Mouse (Mus musculus) left cerebral cortex, adult 8-10 months (tissue): ENCODE data around the gene Brinp2. TPM values are rescaled to one million over a fixed set of nuclear protein-coding genes. Genes with fewer than 3 reads are reported as not detected.

ENCODE experiments used
- DNase-seq, 2 experiments: peaks; one replicate each; pipeline ENCODE4 v3.0.0; 2022; ENCODE audit warnings: low spot score in 2 of 2
- total RNA-seq, 4 experiments: library from RNA; stranded (reverse); gene quantifications; 2 replicates each; pipeline ENCODE4 v1.2.4; 2022

Gene Brinp2
- 10 to 100 TPM; 86.1 to 91.4 (median 88.8) TPM for total RNA-seq

- DNase-seq = peak; percentile 86 to 94
These were observed at the start of gene Brinp2 for GRCm38 (mm10) chr1:158356051-158356461. Gene Brinp2, minus strand, starts transcription at chr1:158356326.

GRCm38 (mm10) chr1:158400898-158401297 lies 44.8 kb upstream of the Brinp2 start:
- DNase-seq = no peak

GRCm38 (mm10) chr1:158397058-158397457 lies 40.9 kb upstream of the Brinp2 start:
- DNase-seq = no peak

DNA sequence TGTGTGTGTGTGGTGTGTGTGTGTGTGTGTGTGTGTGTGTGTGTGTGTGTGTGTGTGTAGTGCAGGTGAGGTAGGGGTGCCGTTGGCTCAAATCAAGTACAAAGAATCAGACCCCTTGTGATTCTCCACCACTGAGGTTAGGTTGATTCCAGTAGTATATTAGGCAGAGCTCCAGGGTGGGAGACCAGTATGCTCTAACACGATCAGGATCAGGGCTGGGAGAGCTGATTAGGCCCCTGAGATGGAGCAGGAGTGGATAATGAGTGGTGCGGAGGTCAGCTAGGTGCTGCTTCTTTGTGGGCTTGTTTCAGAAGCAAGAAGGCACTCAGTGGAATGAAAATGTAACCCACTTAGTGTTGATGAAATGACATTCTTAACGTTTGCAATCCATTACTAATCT lies 34.6 kb upstream of the Brinp2 start:
- DNase-seq = no peak

- DNase-seq = no peak
These were observed 32.9 kb upstream of the Brinp2 start for GRCm38 (mm10) chr1:158388995-158389394.

DNA sequence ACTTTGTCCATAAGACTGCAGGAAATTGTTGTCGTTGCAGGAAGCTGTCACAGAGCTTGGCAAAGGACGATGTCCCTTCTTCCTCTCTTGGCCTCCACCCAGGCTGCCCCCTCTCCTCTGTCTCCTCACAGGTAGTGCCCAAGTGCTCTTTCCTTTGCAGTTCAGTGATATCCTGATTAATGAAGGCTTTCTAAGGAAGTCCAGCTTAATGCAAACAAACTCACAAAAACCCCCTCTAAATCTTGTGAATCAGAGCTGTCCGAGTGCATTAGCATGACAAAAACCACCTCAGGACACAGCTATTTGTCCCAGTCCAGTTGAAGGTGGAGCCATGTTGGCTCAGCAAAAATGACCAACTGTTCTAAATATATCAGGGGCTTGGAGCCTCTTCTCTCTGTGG lies 30.7 kb upstream of the Brinp2 start:
- no peak for DNase-seq

DNA sequence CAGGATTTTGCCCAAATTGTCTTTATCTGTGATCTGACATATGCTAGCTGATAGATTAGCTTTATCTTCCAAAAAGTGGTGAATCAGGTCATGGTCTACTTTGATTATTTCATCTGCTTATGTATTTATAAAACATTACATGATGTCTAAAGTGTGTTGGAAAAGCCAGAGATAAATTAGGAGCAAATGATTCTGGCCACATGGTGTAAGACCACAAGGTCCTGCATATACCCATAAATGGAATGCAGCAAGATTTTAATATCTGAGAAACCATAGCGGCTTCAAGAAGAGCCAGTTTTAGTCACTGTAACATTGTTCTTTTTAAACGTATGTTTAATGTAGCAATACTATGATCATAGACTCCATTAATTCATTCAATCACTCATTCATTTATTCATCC lies 29.2 kb upstream of the Brinp2 start:
- DNase-seq = no peak

GRCm38 (mm10) chr1:158383210-158383609 lies 27.1 kb upstream of the Brinp2 start:
- no peak for DNase-seq

- no peak for DNase-seq
These were observed 26.2 kb upstream of the Brinp2 start for GRCm38 (mm10) chr1:158382277-158382676.

- DNase-seq = no peak
These were observed 8.3 kb upstream of the Brinp2 start for GRCm38 (mm10) chr1:158364461-158364860.

- peak in 1 of 2 experiments; percentile 61 for DNase-seq
These were observed 6.4 kb upstream of the Brinp2 start for GRCm38 (mm10) chr1:158362292-158363101.

DNA sequence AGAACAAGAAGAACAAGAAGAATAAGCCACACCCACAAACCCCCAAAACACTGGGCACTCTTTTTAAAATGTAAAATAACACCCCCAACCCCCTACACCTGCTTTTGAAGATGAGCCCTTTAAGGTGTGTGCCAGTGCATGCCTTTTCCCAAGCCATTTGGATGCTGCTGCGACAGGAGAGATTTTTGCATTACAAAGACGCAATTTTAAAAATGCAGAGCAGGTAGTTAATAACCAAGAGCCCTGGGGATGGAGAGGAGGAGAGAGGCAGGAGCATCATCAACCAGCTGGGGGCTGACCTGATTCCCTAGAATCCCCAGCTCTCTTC lies 5.8 kb upstream of the Brinp2 start, which contains the start of gene Astn1:
TSS of gene Astn1 (plus strand) at position 310 of the 328 bp plus-strand sequence.
- no peak for DNase-seq

DNA sequence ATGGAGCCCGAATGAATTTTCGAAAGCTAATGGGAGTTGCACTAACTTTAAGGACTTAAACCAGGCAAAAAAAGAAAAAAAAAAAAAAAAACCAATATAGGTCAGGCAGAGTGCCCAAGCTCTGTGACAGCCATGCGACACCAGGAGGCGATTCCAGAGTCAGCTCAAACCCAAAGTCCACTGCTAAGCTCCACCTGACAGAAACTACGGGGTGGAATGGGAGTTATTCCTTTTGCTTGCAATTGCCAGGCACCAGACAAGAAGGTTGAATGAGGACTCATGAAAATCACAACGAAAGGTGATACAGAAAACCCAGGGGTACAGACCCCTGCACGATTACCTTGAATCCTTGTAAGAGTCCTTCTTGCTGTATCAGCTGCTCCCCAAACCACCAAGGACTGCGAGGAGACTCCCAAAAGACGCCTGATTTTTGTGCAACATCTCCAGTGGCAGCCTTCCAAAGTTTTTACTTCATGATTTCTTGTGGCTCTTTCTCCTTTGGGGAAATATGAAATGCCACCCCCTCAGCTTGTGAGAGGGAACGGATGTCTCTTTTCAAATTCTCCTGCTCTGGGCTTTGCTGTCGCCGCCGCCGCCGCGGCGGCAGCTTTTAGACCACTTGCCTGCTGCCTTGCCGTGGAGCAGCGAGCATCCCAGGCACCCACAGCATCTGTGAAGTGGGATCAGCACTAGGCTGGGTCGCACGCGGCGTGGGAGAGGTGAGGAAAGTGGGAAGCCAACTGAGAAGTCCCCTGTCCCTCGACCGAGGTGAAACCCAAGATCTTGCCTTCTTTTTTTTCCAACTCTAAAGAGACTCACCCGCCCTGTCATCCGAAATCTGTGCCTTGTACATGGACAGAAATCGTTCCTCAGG lies 712 bp downstream of the Brinp2 start:
- peak; percentile 61 for DNase-seq

DNA sequence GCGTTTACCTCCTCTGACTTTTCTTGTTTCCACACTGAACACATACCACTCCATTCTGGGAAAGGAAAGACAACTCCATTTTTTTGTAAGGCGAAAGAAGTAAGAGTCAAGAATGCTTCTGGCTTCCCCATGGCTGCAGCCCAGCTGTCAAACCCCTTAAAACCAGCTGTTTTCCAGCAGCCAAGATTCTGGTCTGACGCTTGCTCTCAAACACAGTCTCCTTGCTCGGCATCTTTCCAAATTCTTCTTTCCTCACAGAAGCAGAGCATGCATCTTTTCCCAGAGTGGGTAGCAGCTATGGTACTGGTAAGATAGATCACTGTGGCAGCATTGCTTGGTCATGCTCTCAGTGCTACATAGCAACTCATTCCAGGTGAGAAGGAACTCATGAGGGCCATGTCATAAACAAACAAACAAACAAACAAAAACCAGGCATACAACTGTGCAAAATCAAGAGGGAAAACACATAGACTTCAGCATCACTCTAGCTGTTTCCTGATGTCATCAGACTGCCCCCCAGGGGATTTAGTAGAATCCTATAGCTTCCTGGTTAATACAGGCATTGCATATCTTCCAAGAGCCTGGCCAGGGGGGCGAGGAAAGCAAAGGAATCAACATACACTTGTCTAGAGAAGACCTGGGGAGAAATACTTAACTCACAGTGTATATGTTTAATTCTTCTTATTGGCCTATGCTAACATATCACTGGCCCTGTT lies 2.3 kb downstream of the Brinp2 start:
- no peak for DNase-seq

GRCm38 (mm10) chr1:158343243-158343714 lies 12.8 kb downstream of the Brinp2 start:
- DNase-seq = no peak

DNA sequence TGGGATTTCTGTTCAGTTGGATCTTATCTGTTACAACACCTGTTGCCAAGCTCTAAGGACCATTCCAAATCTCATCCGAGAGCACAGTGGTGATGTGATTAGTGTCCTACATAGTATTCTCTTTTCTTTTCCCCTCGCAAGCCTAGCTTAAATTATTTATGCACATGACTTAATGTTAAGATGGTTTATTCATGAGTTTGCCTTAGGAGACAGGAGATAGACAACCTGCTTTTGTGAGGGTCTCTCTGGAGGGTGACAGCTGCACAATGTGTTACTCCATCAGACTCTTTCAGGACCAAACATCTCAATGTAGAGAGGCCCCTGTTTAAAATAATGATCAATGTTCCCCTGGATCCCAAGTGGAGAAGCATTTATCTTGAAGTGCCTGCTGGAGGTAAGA lies 27.3 kb downstream of the Brinp2 start:
- no peak for DNase-seq

DNA sequence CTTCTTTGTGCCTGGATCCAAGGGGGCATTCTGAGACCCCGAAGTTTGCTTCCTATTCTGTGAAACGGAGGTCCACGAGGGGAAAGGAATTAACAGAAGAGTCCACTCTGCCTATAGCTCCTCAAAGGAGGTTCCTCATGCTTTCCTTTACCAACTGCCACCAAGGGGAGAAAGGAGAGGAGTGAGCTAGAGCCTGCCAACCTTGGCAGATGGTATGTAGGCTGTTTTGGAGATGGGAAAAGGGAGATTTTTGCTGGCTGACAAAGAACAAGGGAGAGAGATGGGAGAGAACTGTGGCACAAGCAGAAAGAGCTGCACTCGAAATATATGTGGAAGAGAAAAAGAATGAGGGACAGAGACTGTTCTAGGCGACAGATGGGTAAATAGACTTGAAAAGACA lies 28.0 kb downstream of the Brinp2 start:
- DNase-seq = peak in 1 of 2 experiments; percentile 80

- no peak for DNase-seq
These were observed 32.8 kb downstream of the Brinp2 start for GRCm38 (mm10) chr1:158323325-158323724.

GRCm38 (mm10) chr1:158310426-158311156 lies 45.5 kb downstream of the Brinp2 start:
- DNase-seq = peak in 1 of 2 experiments; percentile 32

- DNase-seq = no peak
These were observed 59.1 kb downstream of the Brinp2 start for GRCm38 (mm10) chr1:158297042-158297441.
